Comparison of ENCODE assay signal across 19 mouse cellular contexts in genomic region chr5:104023289-104024020, GRCm38 (mm10). TPM values are rescaled to one million over a fixed set of nuclear protein-coding genes. Genes with fewer than 3 reads are reported as not detected.
A peak's percentile ranks its signal among the peaks of the same experiment; 100 is the strongest.
DNase-seq lines count a peak whose midpoint lies in the region; ATAC-seq and TF ChIP-seq lines count a peak whose summit lies in the region.
"Had no signal": no experiment of that assay in that cellular context is flagged by ENCODE, and none has a peak within 500 bp of the region (broad histone marks: within the 10 kb centered on the region; RNA-seq: fewer than 3 reads in every experiment).

No protein-coding gene starts in this region.

- no peak overlapping the region for H3K9ac ChIP-seq in hindbrain, embryonic 12.5 days
- H3K9ac ChIP-seq: heart, embryonic 15.5 days; limb, embryonic 12.5 days; midbrain, embryonic 12.5 days had no signal

- peaks cover 28% of the 10 kb centered on the region for H3K79me2 ChIP-seq in macrophage (ENCODE audit: inconsistent target)

- intact Hi-C loops in heart, postnatal 25 days (cut with DNase I), result no loop called here

- H3K4me2 ChIP-seq in hindbrain, embryonic 12.5 days (replicated peaks), result no peak overlapping the region
- H3K4me2 ChIP-seq: midbrain, embryonic 12.5 days had no signal

- no peaks in the 10 kb centered on the region for H3K9me3 ChIP-seq in E14TG2a.4 (ENCODE audit: low read length)
- no peaks in the 10 kb centered on the region for H3K9me3 ChIP-seq in hindbrain, embryonic 12.5 days (replicated peaks)
- H3K9me3 ChIP-seq: heart, embryonic 15.5 days; limb, embryonic 12.5 days; midbrain, embryonic 12.5 days had no signal

- ATAC-seq in granulocyte monocyte progenitor cell, adult 5-6 weeks (replicated peaks; ENCODE audit: poor library complexity, severe bottlenecking), result peak; percentile 8; the same call in 1 of the 2 replicates
- ATAC-seq in hindbrain, embryonic 12.5 days (ENCODE audit: low FRiP score), result no peak

- H3K36me3 ChIP-seq in E14TG2a.4 (ENCODE audit: insufficient read depth, low read length) (peaks cover 5% of the 10 kb centered on the region), macrophage (ENCODE audit: inconsistent target) (no peaks in the 10 kb centered on the region)
- H3K36me3 ChIP-seq in hindbrain, embryonic 12.5 days, result no peaks in the 10 kb centered on the region
- H3K36me3 ChIP-seq: heart, embryonic 15.5 days; limb, embryonic 12.5 days; midbrain, embryonic 12.5 days had no signal

- H3K4me3 ChIP-seq in E14TG2a.4 (replicated peaks; ENCODE audit: low read length) (0 out of 2 replicates have a peak overlapping the region, but pooled peaks have one; percentile 85), macrophage (ENCODE audit: inconsistent target) (no peak overlapping the region; the same call in 1 of the 2 replicates)
- H3K4me3 ChIP-seq in hindbrain, embryonic 12.5 days, result no peak overlapping the region
- H3K4me3 ChIP-seq: erythroblast, embryonic 14.5 days; heart, embryonic 15.5 days; limb, embryonic 12.5 days; midbrain, embryonic 12.5 days had no signal

- DNase-seq in heart, adult 11 months, result peak; percentile 79
- DNase-seq in heart, postnatal 25 days (ENCODE audit: low spot score), result no peak
- DNase-seq in testis, postnatal 10 days (ENCODE audit: low spot score), result no peak
- no peak for DNase-seq in adrenal gland, postnatal 14 days
- DNase-seq: cerebellum, adult 9-10 months; gastrocnemius, postnatal 36 days; kidney, adult 18-20 months; kidney, postnatal 4 days had no signal

- peak overlapping the region; percentile 88 for H3K27ac ChIP-seq in macrophage
- no peak overlapping the region for H3K27ac ChIP-seq in hindbrain, embryonic 12.5 days
- H3K27ac ChIP-seq: hindbrain, embryonic 14.5 days; limb, embryonic 12.5 days; midbrain, embryonic 12.5 days had no signal

- no peaks in the 10 kb centered on the region for H3K27me3 ChIP-seq in E14TG2a.4 (ENCODE audit: insufficient read depth, low read length)
- H3K27me3 ChIP-seq in hindbrain, embryonic 12.5 days, result peaks cover 12% of the 10 kb centered on the region
- H3K27me3 ChIP-seq: heart, embryonic 15.5 days had no signal

- TF ChIP-seq CTCF in E14TG2a.4 (conservative IDR thresholded peaks at IDR 0.05; ENCODE audit: low read length), result no peak

- 22% methylated on average over 8 of the region's 8 CpGs for WGBS in macrophage (ENCODE audit: missing documents)
- WGBS in hindbrain, embryonic 12.5 days, result 77% methylated on average over 8 of the region's 8 CpGs

- H3K4me1 ChIP-seq in E14TG2a.4 (replicated peaks; ENCODE audit: low read depth, low read length), result peaks cover 70% of the 10 kb centered on the region
- H3K4me1 ChIP-seq in hindbrain, embryonic 12.5 days, result peaks cover 7% of the 10 kb centered on the region

RNA-seq across cellular contexts. Expression of gene Hsd17b11, which starts 1.7 kb away (rescaled TPM):
- total RNA-seq in heart, postnatal 25 days (2021), result 10 to 100 TPM; 25.2 to 29.6 TPM
- 63.1 and 79.0 TPM in 2 replicates for total RNA-seq in granulocyte monocyte progenitor cell, adult 5-6 weeks (2014; fragmentation: Nextera tagmentation)
- total RNA-seq in granulocyte monocyte progenitor cell, adult 5-6 weeks (2017), result 79.8 and 93.7 TPM in 2 replicates
- total RNA-seq in macrophage (2018; cell fraction: chromatin; rRNA removed), result 10 to 100 TPM; 10.0 to 38.2 (median 23.9) TPM
- total RNA-seq in macrophage (2018; cell fraction: cytosol; rRNA removed), result 100 to 1,000 TPM in 13 of 26 experiments, 10 to 100 TPM in 13; 75.9 to 162 (median 108) TPM
- total RNA-seq in macrophage (2018; cell fraction: nucleus; rRNA removed), result 100 to 1,000 TPM in 1 of 26 experiments, 10 to 100 TPM in 25; 34.5 to 104 (median 61.7) TPM
- polyA plus RNA-seq in macrophage (2018), result 85.0 to 228 TPM (median 171 TPM) in 3 replicates
- polyA plus RNA-seq in hindbrain, embryonic 12.5 days (2016; fragmentation: Nextera tagmentation; extraction: Ambion mirVana), result 2.2 and 2.4 TPM in 2 replicates
- 51.0 and 60.5 TPM in 2 replicates for total RNA-seq in adrenal gland, postnatal 14 days (2021)

RNA-seq across cellular contexts. Expression of gene Nudt9, which starts 22.7 kb away (rescaled TPM):
- total RNA-seq in heart, postnatal 25 days (2021), result 10 to 100 TPM; 51.4 to 52.3 TPM
- total RNA-seq in granulocyte monocyte progenitor cell, adult 5-6 weeks (2014; fragmentation: Nextera tagmentation), result 21.3 and 32.5 TPM in 2 replicates
- 37.4 and 43.8 TPM in 2 replicates for total RNA-seq in granulocyte monocyte progenitor cell, adult 5-6 weeks (2017)
- total RNA-seq in macrophage (2018; cell fraction: chromatin; rRNA removed), result 10 to 100 TPM; 13.5 to 86.4 (median 26.6) TPM
- total RNA-seq in macrophage (2018; cell fraction: cytosol; rRNA removed), result 100 to 1,000 TPM in 5 of 26 experiments, 10 to 100 TPM in 21; 81.7 to 146 (median 94.2) TPM
- 100 to 1,000 TPM in 2 of 26 experiments, 10 to 100 TPM in 24; 36.6 to 102 (median 50.8) TPM for total RNA-seq in macrophage (2018; cell fraction: nucleus; rRNA removed)
- 71.3 to 148 TPM (median 96.6 TPM) in 3 replicates for polyA plus RNA-seq in macrophage (2018)
- 64.7 and 70.4 TPM in 2 replicates for polyA plus RNA-seq in hindbrain, embryonic 12.5 days (2016; fragmentation: Nextera tagmentation; extraction: Ambion mirVana)
- total RNA-seq in adrenal gland, postnatal 14 days (2021), result 56.5 and 60.0 TPM in 2 replicates

RNA-seq across cellular contexts. Expression of gene Hsd17b13, which starts 46.2 kb away (rescaled TPM):
- not detected for total RNA-seq in heart, postnatal 25 days (2021)
- total RNA-seq in granulocyte monocyte progenitor cell, adult 5-6 weeks (2014; fragmentation: Nextera tagmentation), result not detected in 2 replicates
- not detected in 2 replicates for total RNA-seq in granulocyte monocyte progenitor cell, adult 5-6 weeks (2017)
- total RNA-seq in macrophage (2018; cell fraction: chromatin; rRNA removed), result not detected
- not detected for total RNA-seq in macrophage (2018; cell fraction: cytosol; rRNA removed)
- total RNA-seq in macrophage (2018; cell fraction: nucleus; rRNA removed), result under 1 TPM in 3 of 26 experiments, not detected in 23; 0.58 to 0.90 (median 0.82) TPM
- not detected in 3 replicates for polyA plus RNA-seq in macrophage (2018)
- not detected in 2 replicates for polyA plus RNA-seq in hindbrain, embryonic 12.5 days (2016; fragmentation: Nextera tagmentation; extraction: Ambion mirVana)
- 3.9 and 81.6 TPM in 2 replicates for total RNA-seq in adrenal gland, postnatal 14 days (2021)
- total RNA-seq: gastrocnemius, postnatal 36 days had no signal
- polyA plus RNA-seq: brain, embryonic 14.5 days; erythroblast, embryonic 14.5 days; heart, embryonic 15.5 days; hindbrain, embryonic 14.5 days; limb, embryonic 12.5 days; midbrain, embryonic 12.5 days had no signal

RNA-seq across cellular contexts. Expression of gene Gm17660, which starts 54.0 kb away (rescaled TPM):
- not detected for total RNA-seq in heart, postnatal 25 days (2021)
- total RNA-seq in granulocyte monocyte progenitor cell, adult 5-6 weeks (2014; fragmentation: Nextera tagmentation), result not detected in 2 replicates
- total RNA-seq in granulocyte monocyte progenitor cell, adult 5-6 weeks (2017), result not detected in 2 replicates
- total RNA-seq in macrophage (2018; cell fraction: chromatin; rRNA removed), result not detected
- total RNA-seq in macrophage (2018; cell fraction: cytosol; rRNA removed), result not detected
- total RNA-seq in macrophage (2018; cell fraction: nucleus; rRNA removed), result not detected
- not detected in 3 replicates for polyA plus RNA-seq in macrophage (2018)
- not detected in 2 replicates for polyA plus RNA-seq in hindbrain, embryonic 12.5 days (2016; fragmentation: Nextera tagmentation; extraction: Ambion mirVana)
- not detected in 2 replicates for total RNA-seq in adrenal gland, postnatal 14 days (2021)
- total RNA-seq: left cerebral cortex, adult 18-20 months had no signal
- polyA plus RNA-seq: brain, embryonic 14.5 days; erythroblast, embryonic 14.5 days; hindbrain, embryonic 14.5 days; limb, embryonic 12.5 days; midbrain, embryonic 12.5 days had no signal
